Mouse (Mus musculus): Measurements from ENCODE around the gene Srgap3. TPM values are rescaled to one million over a fixed set of nuclear protein-coding genes. Genes with fewer than 3 reads are reported as not detected.

The Srgap3 gene
- polyA plus RNA-seq, 3 experiments from 2014 or later, result 0.20 to 0.90 (median 0.68) TPM

GRCm38 (mm10) chr6:112949220-112949619 is 2.2 kb upstream of the Srgap3 start:
- no peak for ATAC-seq

GRCm38 (mm10) chr6:112948416-112948815 is 1.4 kb upstream of the Srgap3 start:
- no peak for ATAC-seq

DNA sequence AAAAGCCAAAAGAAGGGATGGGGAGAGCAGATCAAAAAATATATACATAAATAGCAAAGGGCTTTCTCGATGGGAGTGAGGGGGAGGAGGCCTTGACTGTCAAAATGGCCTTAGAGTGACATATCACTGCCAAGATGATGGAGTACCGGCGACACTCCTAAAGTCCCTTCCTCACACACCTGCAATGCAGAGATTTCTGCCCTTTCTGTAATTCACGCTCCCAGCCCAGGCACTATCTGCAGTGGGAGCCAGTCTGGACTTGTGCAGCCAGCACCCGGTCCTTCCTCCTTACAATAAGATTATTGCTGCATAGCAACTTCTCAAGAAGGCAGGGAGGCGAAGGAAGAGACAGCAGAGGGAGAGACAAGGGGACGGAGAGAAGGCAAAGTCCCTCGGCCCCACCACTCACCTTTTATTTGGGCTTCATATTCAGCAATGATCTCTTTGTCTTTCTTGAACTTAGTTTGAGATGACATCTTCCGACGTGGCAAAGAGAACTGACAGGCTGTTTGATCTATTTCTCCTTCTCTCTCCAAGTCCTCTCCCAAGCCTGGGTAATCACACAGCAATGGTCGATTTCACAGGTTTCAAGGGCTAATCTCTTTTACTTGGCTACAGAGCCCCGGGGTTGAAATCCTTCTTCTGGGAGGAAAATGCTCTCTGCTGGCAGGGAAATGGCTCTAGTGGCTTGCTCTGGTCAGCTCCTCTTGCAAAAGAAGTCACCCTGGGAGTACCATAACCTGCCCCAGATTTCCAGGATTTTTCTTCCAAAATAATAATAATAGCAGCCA is 850 bp downstream of the Srgap3 start:
- no peak for ATAC-seq

GRCm38 (mm10) chr6:112945181-112945751 is 1.8 kb downstream of the Srgap3 start:
- ATAC-seq, result no peak

DNA sequence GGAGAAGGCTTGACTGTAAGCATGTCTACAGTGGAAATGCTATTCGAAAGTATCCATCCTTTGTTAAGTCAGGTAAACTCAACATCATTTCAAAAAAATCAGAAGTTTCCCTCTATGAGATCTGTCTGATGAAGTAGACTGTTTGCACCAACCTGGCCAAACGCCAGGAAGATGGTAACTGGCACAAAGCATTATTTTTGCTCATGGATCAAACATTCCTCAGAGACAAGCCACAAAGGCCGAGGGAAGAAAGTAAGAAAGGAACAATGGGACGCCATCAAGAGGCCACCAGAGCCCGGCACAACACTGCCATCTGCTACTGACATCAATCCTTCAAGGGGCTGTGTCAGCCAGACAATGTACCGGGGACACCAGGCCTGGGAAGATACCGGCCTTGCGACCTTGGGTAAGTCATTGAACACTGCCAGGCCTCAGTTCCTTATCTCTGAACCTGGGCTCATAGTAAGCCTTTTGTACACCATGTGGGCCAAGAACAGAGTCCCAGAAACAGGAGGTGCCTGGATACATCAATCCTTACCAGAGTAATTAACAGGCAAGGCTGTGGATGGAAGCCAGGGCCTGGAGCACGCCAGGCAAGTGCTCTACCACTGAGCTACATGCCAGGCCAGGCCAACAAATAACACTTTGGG is 3.3 kb downstream of the Srgap3 start:
- ATAC-seq, result no peak

DNA sequence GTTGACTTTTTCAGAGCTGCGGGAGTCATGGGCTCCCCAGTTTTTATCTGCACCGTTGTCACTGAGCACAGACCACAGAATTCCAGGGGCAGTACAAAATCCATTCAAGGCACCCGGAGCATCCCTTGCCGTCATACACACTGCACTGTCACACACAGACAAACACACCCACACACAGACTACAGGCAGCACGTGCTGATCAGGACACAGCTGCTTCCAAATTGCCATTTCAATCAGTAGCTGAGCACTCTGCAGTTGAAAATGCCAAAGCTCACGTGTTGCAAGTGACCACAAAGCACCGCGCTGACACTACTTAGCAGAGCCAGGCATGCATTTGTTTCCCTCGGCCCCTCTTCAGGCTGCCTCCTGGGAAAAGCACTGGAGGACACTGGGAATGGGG is 7.8 kb downstream of the Srgap3 start:
- ATAC-seq, result no peak

DNA sequence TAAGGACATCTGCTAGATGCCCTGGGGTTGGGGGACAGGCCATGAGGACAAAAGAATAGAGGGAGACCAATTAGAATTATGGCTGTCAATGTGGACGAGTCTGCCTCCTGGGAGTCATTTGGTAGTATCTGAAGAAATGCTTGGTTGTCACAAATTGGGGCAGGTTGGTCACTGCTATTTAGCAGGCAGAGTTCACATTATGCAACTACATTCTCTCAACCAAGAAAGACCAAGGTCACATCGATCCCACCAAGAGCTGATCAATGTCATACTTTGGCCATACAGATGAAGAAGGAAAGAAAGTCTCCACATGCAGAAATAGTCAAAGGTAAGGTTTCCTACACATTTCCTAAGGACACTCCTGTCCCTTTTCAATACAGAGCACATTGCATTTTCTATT is 9.3 kb downstream of the Srgap3 start:
- no peak for ATAC-seq

GRCm38 (mm10) chr6:112934501-112934900 is 12.6 kb downstream of the Srgap3 start:
- no peak for ATAC-seq

DNA sequence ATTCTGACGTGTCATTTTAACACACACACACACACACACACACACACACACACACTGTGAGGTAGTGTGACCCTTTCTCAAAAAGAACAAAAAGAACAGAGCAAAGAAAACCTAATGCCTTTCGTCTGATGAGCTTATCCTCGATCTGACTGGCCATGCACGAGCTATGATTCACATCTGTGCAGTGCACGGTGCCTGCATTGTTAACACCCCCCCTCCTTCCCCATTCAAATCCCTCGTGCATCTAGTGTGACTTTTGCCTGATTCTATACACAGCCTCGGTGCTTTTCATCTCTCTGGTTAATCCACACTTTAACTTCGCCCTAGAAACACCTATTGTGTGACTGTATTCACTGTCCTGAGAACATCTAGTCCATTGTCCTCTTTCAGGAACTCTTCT is 14.5 kb downstream of the Srgap3 start:
- no peak for ATAC-seq

- no peak for ATAC-seq
Measured at GRCm38 (mm10) chr6:112930011-112930451, 17.0 kb downstream of the Srgap3 start.

DNA sequence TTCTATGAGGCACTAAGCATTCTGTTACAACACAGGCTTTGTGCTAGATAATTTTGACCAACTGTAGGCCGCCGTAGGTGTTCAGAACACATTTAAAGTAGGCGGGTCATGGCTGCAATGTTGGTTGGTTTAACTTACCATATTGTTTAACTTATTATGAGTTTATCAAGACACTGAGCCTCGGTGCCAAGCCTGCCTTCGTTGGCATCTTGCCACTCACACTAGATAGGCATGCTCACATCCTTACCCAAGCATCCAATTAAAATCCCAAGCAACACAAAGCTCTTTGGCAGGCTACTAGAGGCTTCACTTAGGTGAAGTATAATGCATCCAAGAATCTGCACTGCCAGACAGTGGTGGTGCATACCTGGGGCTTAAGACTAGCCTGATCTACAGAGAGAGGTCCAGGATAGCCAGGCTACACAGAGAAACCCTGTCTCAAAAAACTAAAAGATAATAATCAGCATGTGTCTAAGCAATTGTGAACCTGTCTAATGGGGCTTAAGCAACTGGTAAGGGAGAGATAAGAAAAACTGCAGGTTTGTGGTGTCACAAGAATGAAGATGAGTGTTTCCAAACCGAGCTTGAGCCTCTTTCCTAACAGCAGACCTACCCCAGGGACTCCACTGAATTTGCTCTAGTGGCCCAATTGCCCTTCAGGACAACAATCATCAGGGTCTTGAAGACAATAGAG is 17.6 kb downstream of the Srgap3 start:
- no peak for ATAC-seq

GRCm38 (mm10) chr6:112928841-112929240 is 18.2 kb downstream of the Srgap3 start:
- no peak for ATAC-seq

DNA sequence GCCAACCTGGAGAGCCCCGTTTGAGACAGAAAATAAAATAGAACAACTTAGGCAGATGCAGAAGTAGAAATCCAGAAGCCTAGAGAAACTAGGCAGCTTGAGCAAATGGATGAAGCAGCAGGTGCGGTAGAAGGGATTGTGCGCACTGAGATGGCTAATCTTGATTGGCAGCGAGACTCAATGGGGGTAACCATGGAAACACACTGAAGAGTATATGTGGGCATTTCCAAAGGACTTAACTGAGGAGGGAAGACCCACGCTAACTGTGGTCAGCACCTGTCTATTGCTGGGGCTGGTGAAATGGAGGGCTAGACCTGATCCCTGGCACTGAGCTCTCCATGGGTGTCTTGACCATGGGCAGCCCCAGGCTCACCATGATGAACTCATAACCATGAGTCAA is 19.7 kb downstream of the Srgap3 start:
- no peak for ATAC-seq

GRCm38 (mm10) chr6:112926011-112926410 is 21.1 kb downstream of the Srgap3 start:
- ATAC-seq, result no peak

DNA sequence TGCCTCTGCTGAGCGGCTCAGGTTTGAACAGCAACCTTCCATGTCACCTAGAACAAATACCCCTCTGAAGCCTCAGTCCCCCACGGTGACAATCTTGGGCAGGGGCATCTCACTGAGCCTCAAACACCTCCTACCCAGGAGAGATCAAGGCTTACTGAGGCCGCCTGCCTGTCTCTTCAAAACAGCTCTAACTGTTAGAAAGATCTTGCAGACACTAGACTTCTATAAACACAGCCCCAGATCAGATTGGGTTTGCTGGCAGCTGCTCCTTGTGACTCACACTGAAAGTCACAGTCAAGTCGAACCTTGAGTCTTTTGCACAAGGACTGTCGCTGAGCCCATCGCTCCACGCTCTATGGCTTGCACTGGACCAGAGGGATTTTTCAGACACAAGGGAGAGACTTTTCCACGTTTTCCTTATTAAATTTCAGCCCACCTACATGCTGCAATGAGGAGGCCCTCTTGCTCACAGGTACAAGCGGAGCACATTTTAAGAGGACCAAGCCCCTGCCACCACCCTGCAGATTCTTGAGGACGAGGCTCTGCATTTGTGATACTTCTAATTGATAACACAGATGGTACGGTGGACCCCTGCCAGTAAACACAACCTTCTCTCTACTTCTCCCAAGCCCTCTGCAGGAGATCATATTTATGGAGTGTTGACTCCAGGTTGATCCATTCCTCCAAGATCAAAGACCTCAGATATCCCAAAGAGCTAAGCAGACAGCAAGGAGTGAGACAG is 21.7 kb downstream of the Srgap3 start:
- ATAC-seq, result no peak

GRCm38 (mm10) chr6:112924606-112925141 is 22.4 kb downstream of the Srgap3 start:
- no peak for ATAC-seq

GRCm38 (mm10) chr6:112920619-112921195 is 26.4 kb downstream of the Srgap3 start:
- ATAC-seq, result no peak

DNA sequence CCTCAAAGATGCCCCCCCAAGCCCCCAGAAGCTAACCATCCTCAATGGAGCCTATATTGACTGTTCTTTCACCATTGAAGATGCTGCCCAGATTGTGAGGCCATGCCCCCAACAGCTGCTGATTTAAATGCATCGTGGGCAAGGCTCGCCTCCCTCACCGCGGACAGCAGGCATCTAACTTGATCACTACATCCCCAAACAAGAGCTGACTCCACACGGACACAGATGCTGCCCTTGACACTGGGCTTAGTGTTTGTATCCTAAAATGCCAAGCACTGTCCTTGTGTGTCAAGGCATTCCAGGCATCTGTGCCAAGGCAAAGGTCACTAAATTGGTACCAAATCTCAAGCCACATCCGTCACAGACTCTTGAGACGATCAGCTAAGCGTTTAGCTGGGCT is 29.3 kb downstream of the Srgap3 start:
- ATAC-seq, result no peak

- ATAC-seq, result no peak
Measured at GRCm38 (mm10) chr6:112916243-112916642, 30.8 kb downstream of the Srgap3 start.

GRCm38 (mm10) chr6:112912552-112912951 is 34.5 kb downstream of the Srgap3 start:
- no peak for ATAC-seq

GRCm38 (mm10) chr6:112909711-112910110 is 37.4 kb downstream of the Srgap3 start:
- no peak for ATAC-seq
